Mouse (Mus musculus) 416B (cell line): Measurements from ENCODE around the gene Faim.

Source experiments
- DNase-seq: peaks from one replicate; pipeline ENCODE4 v3.0.0; 2011; ENCODE audit warnings: low read depth

Gene Faim

DNA sequence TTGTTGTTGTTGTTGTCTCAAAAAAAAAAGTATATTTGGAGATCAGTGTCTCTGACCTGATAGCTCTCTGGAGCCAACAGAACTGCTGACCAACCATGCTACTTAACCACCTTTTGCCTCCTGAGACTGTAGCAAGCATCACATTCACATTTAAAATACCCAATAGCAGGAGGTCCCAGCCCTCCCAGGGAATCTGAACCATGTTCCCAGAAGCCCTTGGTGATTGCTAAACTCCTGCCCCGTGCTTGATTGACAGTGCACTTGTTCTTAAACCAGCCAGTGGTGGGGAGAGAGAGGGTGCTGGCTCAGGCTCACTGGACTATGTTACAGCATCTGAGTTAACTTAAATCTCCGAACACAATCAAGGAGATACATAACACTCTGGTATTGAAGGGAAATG, 11.3 kb upstream of the Faim start:
- DNase-seq = no peak

DNA sequence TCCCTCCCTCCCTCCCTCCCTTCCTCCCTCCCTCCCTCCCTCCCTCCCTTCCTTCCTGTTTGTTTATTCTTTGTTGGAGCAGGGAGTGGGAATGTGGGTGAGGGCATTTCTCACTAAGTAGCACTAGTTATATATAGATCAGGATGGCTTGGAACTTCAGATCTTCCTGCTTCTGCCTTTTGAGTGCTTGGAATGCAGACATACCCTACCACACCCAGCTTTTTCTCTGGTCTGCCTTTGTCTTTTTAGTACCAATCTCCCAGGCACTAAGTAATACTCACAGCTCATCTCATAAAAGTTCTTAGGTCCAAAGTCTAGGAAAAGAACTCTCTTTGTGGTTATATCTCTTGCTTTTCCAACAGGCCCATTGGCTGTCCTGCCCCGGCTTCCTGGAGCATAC, 10.1 kb upstream of the Faim start:
- DNase-seq = no peak

DNA sequence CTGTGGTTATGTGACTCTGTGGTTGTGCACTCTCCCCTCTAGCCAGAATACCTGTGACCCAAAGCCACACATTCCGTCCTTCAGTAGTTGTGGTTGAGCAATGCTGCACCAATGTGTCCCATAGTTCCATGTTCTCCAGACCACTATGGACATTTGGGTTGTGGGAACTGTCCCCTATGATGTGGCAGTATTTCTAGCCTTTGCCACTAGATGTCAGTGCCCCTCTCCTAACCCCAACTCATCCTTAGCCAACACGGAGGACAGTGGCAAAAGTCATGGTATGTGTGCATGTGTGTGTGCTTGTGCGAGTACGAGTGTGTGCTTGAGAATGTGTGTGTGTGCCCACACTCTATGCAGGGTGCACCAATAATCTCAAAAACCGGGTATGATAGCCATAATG, 9.7 kb upstream of the Faim start:
- DNase-seq = no peak

DNA sequence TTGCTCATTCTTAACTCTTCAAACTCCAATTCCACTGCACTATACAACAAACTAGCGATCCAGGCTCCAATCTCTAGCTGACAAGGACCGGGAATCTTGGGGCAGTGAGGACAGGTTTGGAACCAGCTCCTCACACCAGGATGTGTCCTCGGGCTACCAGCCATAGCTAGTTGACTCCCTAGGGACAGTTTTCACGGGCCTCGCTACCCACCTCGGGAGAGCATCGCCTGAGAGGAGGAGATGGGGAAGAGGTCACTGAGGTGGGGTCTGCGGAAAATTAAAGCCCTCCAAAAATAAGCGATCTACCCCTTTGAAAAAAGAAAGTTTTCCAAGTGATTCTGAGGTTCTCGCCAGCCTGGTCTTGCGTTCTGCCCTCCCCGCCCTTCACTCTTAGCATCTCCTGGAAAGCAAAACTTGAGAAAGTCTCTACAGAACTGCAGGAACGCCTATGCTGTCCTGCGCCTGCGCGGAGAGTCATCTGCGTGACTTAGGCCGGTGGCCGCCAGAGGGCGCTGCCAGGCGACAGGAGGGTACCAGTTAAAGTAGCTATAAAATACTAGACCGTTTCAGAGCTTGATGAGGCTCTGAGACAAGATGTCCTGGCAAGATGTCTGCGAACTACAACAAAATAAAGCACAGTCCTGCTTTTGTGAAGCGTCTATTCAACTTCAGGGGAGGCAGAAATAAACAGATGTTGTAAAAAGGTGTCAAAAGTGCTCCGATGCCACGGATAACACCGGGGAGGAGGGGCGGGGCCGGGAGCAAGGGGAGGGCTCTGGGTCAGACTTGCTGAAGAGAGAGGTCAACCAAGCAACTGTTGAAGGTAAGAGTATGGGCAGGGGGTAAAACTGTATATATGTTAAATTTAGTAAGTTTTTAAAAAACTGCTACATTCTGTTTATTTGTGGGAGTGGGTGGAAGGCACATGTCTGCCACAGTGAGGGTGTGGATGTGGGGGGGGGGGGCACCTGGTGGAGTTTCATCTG, 6.4 kb upstream of the Faim start:
- DNase-seq = peak; percentile 87

DNA sequence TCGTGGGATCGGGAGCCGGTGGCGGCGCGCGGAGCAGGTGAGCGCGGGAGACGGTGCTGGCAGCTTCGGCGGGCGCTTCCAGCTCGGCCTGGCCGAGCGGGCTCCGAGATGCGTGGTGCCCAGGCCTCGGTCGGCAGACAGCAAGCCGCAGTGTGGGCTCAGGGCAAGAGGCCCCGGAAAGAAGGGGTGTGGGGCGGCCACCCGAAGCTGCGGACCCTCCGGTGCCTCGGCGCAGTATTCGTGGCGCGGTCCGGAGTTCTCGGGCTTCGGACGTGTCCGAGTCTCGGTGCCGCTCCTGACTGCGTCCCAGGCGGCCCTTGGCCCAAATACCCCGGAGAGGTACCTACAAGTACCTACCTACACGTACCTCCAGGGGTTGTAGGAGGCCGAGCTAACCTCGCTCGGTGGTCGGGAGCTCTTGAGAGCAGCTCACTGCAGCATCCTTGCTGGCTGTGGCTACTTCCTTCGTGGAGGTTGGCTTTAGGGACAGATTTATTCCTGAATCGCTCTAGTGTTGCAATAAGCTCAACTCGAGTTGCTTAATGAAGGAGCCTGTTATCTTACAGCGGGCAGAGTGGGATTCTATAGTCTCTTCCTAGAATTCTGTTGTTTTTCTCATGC, 413 bp downstream of the Faim start:
- peak; percentile 51 for DNase-seq

DNA sequence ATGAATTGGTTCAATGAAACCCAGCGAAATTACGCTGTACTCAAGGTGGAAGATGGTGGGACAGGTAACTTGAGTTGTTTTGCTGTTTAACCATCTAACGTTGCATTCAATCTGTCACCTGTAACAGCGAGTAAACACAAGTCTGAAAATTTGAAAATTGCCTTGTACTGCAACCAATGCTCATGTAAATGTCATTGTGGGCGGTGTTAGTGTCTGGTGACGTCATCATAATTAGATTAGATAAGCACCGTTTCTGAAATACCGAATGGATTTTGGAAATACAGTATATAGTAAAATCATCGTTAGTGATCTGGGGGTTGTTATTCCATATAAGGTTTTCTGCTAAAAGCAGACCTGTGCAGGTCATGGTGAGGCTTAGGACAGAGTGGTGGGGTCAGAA, 958 bp downstream of the Faim start:
- DNase-seq = peak; percentile 69

DNA sequence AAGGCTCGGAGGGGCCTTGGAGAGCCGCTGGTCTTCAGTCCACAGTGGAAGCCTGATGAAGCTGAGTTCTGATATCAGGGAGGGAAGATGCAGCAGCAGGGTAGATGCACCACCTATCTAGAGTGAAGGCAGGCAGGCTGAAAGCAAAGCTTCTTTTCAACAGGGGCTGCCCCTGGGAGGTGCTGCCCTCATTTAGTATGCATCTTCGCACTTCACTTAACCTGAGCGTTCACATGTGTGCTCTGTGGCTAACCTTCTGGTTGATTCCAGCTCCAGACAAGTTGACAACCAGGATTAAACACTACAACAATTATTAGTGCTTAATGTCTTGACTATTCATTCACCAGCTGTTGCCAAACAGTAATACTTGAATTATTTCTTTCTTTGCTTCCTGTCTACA, 7.9 kb downstream of the Faim start:
- DNase-seq = no peak

DNA sequence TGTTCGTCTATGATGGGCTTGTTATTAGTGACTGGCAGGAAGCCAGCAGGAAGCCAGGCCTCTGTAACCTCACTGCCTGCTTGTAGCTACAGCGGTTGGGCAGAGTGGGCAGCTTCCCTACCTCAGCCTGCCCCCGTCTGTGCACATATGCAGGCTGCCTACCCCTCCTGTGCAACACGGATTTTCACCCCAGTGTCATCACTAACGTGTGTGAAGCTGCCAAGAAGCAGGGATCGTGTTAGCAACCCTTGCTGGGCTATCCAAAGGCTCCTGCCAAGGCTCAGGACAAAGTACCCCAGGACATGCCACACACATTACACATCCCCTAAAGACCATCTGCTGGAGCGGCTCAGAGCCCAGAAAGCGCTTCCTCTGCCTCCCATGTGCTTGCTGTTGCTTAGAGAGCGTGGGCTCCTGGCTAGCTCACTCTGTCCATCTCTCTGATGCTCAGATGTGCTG, 13.7 kb downstream of the Faim start:
- DNase-seq = peak; percentile 71

DNA sequence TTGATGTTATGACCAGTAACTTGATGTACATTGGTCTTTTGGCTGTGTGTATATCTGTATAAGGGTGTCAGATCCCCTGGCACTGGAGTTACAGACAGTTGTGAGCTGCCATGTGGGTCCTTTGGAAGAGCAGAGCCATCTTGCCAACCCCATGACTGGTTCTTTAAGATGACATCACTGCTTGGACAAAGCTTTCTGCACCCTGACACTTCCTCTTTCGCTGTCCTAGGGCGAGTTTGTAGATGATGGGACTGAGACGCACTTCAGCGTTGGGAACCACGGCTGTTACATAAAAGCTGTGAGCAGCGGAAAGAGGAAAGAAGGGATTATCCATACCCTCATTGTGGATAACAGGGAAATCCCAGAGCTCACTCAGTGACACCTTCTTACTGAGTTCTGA, 15.2 kb downstream of the Faim start:
- DNase-seq = no peak

DNA sequence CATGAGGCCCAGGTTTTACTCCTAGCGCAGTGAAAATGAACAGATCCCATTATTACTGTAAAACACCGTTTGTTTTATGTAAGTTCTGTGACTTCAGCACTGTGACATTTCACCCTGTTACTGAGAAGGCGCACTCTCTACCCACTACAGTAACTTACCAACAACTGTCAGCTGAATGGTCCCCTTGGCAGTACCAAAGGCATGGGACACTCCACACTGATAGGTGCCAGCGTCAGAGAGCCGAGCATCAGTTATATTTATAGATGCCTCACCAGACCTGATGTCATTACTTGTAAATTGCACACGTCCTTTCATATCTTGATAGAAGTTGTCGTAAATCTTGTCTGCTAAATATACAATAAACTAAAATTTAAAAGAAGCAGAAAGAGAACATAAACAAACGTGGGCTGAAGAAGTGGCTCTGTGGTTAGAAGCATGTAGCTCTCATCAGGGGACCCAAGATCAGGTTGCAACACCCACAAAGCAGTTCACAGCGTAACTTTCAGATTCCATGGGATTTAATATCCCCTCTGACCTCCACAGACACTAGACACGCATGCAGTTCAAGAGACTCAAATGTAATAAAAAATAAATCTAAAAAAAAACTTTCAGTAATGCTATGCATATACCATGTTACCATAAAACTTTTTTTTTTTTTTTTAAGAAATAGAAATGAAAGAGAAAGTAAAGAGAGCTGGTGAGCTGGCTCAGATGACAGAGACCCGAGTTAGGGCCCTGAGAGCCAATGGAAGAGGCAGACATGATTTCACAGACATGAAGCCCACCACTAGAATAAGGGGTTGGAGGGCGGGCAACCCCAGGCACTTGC, 23.1 kb downstream of the Faim start:
- peak; percentile 48 for DNase-seq

DNA sequence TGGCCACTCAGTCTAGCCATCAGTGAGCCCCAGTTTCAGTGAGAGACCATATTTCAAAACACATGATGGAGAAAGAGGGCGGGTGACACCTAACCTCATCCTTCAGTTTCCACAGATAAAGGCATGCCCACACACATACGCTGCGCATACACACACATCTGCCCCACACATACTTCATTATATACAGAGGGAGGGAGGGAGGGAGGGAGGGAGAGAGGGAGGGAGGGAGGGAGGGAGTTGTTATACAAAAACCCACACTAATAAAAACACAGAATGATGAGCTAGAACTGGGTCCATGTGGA, 23.7 kb downstream of the Faim start:
- no peak for DNase-seq

DNA sequence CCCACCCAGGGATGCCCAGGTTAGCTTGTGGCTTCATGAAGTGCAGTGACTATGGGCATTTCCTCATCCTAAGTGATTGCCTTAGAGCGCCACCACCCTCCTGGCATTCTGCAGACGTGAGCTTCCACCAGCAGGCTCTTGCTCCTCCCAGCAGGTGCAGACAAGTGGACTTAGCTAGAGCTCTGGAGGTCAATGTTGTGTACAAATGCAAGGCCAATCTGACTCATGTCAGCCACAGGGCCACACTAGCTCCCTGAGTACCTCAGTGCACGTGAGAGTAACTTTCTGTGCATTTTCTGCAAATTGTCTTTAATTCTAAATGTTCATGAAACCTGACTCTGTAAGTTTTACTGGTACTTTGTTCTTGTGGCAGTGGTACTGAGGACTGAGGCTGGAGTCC, 30.1 kb downstream of the Faim start:
- DNase-seq = no peak

DNA sequence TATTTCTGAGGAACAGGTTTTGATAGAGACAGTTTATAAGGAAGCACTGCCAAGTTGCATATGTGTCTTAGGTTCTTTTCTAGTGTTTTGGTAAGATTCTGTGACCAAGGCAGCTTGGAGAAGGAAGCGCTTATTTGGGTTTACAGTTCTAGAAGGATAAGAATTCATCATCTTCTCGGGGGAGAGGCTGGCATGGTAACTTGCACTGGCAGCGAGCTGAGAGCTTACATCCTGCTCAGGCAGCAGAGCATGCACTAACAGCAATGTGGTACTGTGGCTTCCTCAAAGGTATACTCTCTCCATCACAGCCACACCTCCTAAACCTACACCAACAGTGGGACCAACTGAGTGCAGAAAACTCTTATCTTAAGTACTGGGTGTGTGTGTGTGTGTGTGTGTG, 30.6 kb downstream of the Faim start:
- no peak for DNase-seq

DNA sequence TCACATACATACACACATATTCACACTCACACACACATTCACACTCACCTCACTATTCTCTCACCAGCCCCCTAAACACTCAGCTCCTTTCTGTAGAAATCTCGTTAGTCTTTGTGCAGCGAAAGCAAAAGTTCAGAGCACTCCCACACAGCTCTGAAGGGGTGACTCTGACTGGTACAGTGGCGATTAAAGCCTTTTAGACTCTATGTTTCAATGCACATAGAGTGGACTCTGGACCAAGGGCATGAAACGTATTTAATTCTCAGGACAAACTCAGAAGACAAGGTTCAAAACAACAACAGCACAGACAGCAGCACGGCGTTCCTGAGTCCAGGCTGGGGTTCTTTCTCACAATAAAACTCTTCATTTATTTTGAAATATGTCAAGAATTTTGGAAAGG, 31.5 kb downstream of the Faim start:
- no peak for DNase-seq

DNA sequence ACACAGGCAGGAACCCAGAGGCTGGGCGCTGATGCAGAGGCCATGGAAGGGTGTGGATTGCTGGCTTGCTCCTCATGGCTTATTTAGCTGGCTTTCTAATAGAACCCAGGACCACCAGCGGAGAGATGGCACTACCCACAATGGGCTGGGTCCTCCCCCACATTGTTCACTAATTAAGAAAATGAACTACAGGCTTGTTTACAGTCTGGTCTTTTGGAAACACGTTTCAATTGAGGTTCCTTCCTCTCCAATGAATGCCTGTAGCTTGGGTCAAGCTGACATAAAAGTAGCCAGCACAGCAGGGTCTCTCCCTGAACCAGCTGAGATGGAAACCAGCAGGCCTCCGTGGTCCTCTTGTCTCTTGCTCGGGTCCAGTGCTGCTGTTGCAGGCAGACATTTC, 35.0 kb downstream of the Faim start:
- no peak for DNase-seq

DNA sequence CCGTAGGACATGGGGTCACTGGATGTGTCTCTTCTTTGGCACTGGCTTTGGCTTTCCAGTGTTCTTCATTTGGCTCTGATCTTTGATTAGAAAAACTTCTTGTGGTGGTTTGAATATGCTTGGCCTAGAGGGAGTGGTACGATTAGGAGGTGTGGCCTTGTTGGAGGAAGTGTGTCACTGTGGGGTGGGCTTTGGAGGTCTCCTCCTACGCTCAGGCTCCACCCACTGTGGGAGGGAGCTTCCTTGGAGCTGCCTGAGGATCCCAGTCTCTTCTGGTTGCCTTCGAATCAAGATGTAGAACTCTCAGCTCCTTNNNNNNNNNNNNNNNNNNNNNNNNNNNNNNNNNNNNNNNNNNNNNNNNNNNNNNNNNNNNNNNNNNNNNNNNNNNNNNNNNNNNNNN, 35.6 kb downstream of the Faim start:
- no peak for DNase-seq

DNA sequence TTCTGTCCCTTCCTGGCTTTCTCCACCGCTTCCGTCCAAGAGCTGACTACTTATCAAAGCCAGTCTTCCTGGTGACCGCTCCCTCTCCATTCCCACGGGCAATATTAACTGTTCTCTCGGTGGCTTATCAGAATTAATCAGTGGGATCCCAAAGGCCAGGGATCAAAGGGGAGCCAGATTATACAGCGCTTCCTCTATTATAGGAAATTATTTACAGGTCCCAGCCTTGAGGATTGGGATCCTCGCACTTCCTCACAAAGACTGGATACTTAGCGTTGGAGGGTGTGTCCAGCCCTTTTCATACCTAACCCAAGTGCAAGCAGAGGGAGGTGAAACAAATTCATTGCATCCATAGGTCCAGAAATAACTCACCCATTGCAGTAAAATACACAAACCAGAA, 45.9 kb downstream of the Faim start:
- DNase-seq = no peak

DNA sequence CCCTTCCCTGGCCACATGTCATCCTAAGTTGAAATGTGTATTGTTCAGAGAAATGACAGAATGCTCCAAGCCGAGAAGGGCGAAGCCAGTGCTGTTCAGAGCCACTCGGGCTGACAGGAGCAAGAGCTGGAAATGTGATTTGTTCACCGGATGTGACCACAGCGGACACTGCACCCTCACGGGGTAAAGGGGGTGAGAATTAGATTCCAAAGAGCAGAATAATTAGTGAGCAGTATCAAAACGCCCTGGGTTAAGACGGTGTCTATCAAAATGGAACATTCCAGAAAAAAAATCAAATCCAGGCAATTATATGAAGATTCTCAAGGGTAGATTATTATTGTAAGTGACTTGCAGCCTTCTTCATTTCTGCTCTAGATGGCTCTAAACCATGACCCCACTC, 47.9 kb downstream of the Faim start:
- no peak for DNase-seq

DNA sequence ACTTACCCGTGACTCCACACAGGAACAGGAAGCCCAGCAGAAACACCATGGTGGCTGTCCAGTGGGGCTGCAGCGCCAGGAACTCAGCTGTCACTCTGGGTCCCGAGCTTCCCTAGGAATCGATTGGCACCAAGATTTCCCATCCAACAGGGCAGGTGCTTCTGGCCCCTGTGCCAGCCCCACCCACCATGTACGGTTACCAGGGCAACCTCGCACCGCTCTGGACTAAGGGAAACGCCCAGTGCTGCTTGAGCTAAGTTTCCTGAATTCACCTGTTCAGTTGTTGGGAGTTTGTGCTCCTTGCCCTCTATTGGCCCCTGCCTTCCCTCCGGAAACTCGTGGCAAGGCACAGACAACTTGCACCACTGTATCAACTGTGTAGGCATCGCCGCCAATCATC, 49.4 kb downstream of the Faim start, which contains the start of gene Gm1123:
Gene Gm1123 (minus strand): TSS at position 141 of the 400 bp plus-strand sequence.
- no peak for DNase-seq

DNA sequence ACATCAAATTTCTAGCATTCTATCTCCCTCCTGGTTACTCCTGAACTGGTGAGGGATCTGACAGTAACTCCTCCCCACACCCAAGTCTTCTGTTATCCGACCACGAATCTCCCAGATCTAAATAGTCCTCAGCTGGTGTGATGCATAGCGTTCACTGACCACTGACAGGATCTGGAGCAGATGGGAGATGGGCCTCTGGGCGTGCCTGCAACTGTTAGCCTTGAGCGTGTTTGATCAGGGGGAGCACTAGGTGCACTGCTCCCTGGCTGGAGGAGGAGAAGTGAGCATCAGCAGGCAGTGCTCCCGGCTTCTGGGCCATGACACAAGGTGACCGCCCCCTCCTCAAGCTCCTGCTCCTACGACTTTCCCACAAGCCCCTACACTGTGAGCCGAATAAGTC, 55.8 kb downstream of the Faim start:
- peak; percentile 43 for DNase-seq

DNA sequence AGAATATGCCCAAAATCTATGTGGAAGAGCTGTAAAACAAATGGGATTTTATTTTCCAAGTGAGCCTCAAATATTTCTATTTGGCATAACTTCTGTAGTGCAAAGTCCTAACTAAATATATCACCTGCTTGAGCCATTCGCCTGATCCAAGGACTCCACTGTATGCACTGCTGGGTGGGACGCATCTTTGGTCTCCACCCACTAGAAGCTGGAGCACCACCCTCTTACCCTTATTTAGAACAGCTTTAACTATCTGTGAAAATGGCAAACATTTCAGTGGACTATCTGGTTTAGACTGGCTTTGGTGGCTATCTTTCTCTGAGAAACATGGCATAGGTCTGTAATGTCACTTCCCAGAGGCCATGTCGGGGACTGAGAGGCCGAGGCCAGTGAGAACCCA, 56.5 kb downstream of the Faim start:
- DNase-seq = no peak

DNA sequence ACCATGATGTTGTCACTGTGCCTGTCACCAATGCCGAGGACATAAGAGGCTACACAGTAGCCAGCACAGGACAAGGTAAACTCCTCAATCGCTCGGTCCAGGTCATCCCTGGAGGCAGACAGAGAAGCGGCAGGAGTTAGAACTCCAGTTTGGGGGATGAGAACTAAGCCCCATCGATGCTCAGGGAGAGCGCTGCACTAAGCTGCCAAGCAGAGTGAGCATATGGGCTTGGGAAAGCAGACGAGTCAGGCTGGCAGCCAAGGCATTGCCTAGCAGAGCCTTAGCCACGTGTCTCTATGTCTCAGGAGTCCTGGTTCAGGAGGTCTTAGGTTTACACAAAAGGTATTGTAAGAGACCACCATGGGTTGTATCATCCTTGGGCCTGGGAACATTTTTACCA, 58.6 kb downstream of the Faim start:
- DNase-seq = no peak
